Mouse (Mus musculus): ENCODE results near the gene Acsm2.
"Not testable (repeated sequence)": the region's sequence is repeated elsewhere in the genome, so short reads cannot be mapped to it uniquely, and the experiment has no call there.

Gene Acsm2

GRCm38 (mm10) chr7:119554040-119554439 lies at the start of gene Acsm2:
Gene Acsm2, plus strand, starts transcription at chr7:119554340.
- DNase-seq: no peak

DNA sequence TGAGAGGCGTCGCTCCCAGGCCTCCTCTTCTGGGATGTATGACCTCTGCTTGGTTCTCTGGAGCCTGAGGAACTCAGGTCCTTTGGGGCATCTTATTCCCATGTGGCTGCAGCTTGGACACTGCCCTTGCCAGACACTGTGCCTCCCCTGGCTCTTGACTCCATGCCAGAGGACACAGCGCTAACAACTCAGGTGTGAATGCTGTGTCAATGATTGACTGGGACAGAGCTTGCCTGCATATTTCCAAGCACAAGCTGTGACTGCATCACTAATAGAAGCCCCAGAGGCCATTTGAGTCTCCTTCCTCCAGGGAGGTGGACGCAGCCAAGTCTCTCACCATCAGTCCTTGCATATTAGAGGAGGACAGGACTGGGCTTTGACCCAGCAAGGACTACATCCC lies 43.0 kb upstream of the Acsm2 start:
- peak in 1 of 2 experiments; percentile 16 for DNase-seq

DNA sequence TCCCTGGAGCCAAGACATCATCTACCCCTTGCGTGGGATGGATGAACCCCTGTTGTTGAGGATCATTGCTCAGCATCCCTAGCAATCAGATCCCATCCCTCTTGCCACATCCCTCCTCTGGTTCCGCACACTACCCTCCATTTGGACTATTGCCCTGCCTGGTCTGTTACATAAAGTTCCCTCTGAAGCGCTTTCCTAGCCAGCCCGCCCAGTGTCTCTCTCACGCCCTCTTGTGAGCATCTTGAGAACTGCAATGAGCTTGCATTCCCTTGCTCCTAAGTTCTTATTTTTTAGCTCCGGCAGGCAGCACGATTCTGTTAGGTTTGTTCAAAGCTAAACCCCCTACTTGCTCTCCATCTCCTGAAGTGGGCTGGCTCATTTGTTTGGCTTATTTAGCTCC lies 41.1 kb upstream of the Acsm2 start:
- peak; percentile 70 to 82 for DNase-seq

DNA sequence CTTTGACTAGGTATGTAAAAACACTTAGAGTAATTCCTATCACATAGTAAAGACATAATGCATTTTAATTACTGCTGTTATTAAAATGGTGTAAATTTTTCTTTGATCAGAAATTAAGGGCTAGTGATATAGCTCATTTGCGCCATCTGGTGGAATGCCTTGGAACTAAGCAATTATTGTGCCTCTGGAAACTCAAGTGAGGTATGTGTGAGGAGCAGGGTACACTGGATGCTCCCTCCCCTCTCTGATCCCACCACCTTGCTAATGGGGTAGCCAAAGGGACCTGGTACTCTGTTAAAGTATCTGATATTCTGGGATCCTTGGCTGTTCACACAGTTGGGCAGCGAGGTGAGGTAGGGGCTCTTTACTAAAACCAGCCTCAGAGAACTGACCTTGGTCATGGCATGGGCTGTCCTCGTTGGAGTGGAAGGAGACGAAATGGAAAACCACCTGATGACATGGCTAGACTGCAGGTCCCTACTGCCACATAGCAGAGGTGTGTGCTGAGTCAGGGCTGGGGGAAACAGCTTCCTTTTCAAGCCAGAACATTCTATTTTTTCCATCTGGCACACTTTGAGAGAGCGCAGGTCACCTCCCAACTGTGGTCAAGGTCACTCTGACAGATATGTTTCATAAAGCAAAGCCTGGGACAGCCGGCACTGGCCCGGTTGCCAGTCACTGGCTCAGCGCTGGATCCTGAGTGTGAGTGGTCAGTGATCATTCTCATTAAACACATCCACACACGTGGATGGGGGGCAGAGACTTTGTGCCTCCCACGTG lies 38.5 kb upstream of the Acsm2 start:
- DNase-seq: peak; percentile 71 to 84

GRCm38 (mm10) chr7:119516272-119516558 lies 37.9 kb upstream of the Acsm2 start:
- DNase-seq: no peak

GRCm38 (mm10) chr7:119519163-119519562 lies 35.0 kb upstream of the Acsm2 start, which contains the start of gene Acsm5:
Gene Acsm5, plus strand, starts transcription at chr7:119519463.
- DNase-seq: no peak

- peak; percentile 84 to 90 for DNase-seq
These were observed 34.5 kb upstream of the Acsm2 start for GRCm38 (mm10) chr7:119519654-119520053.

DNA sequence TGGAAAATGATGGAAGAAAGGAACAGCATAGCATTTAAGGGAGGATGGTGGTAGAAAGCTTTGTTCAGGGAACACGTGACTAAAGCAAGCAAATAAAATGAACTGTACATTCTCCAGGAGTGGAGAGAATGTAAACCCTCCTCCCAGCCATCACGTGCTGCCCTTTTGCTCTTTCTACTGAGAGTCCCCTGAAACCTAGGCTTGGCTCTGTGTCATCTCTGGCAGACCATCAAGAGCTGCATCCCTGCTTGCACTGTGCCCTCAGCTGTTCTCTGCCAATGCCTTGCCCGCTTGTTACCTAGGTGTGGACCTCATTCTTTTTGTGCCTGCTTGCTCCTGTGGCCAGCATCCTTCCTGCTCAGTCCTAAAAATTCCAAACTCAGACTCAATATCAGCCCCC lies 32.3 kb upstream of the Acsm2 start:
- DNase-seq: peak in 1 of 2 experiments; percentile 40

DNA sequence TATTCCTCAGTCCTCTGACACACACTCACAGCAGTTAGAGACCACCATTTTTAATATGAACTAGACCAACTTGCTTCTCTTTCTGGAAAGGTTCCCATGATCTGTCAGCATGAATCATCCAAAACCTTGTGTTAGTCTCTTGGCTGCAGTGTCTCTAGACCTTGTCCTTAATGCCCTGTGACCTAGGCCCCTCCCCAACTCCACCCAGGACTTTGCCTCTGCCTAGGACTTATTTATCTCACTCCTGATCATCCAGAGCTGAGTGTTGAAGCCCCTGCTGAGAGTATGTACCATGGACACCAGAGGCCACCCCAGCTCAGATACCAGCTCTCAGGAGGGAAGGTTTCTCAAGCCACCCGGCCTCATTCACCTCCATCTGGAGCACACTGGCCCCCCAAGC lies 31.8 kb upstream of the Acsm2 start:
- DNase-seq: no peak

DNA sequence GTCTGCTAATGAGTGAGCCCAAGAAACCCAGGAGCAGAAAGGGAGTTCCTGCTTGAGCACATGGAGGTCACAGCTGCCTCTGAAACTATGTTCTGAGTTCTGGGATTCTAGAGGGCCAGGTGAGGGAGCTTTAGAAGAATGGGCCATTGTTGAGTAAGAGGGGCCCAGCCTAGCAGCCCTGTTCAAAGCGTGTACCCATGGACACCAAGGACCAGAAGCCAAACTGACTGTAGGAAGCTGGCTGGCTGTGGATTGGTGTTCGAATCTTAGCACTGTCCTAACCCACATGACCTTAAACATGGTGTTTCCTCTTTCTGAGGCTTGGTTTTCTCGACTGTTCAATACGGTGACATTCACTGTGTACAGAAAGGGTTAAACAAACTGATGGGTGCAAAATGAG lies 30.8 kb upstream of the Acsm2 start, which contains the start of gene Pdilt:
TSS of gene Pdilt (minus strand) at position 101 of the 400 bp plus-strand sequence.
- no peak for DNase-seq

DNA sequence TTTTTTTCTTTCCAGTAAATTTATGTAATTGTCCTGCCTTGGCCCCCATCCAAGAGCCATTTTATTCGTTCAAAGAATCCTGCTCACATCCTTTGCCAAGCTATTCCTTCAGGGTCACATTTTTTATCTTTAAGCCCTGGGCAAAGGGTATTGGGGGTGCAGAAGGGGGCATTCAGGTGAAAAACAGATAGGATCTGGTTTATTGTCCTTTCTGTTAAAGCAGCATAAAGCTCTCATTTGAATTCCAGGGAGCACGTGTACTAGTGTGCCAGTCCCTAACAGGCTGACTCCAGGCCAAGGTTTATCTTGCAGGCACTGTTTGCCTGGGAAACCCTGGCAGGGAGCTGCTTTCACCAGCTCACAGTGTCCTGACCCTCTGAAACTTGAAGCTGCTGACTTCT lies 28.3 kb upstream of the Acsm2 start:
- peak; percentile 28 to 45 for DNase-seq

DNA sequence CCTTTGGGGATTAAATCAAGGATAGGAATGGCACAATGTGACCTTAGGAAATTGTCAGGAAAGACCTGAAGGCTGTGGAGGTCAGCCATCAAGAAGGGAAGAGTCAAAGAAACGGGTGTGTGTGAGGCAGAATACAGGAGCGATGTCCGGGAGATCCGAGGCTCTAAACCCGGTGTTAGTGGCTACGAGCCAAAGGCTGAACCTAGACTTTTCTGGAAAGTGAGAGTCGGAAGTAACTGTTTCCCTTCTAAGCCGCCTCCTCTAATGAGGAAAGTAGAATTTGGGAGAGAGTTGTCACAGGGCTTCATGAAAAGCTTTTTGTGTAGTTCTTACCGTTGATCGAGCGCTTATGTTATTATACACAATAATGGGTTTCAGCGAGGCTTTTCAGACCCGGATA lies 27.7 kb upstream of the Acsm2 start:
- DNase-seq: no peak

GRCm38 (mm10) chr7:119527135-119527534 lies 27.0 kb upstream of the Acsm2 start:
- no peak for DNase-seq

DNA sequence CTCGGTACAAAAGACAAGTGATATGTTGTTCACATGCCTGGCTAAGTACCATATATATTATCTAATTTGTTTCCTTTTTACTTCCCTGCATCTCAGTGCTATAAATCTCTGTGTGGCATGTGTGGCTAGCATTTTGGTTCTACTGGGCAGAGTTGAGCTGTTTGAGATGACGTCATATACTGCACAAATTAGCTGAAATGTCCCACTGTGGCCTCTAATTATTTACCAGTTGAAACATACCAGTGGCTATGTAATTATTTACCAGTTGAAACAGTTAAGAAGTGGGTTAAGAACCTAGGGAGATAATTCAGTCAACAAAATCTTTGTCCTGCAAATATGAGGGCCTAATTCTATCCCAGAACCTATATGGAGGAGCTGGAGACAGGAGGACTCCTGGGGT lies 26.6 kb upstream of the Acsm2 start:
- no peak for DNase-seq

GRCm38 (mm10) chr7:119528617-119529016 lies 25.5 kb upstream of the Acsm2 start:
- no peak for DNase-seq

- no peak for DNase-seq
These were observed 21.2 kb upstream of the Acsm2 start for GRCm38 (mm10) chr7:119532924-119533323.

GRCm38 (mm10) chr7:119534389-119534788 lies 19.8 kb upstream of the Acsm2 start:
- DNase-seq: no peak

DNA sequence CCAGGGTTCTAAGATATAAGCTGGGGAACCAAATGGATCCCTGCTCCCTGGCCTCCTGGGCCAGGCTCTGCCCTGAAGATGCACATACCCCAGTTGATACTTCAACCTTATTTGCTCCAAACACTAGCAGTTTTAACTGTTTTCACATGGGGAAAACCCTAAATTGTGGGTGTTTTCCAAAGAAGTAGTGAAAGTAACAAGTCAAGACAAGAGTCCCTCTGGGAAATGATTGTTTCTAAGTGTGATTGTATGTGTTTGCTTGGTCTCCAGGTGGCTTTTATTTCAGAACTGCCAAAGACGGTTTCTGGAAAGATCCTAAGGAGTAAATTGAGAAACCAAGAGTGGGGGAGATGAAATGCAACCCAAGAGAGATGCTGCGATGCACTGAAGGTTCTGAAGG lies 11.7 kb upstream of the Acsm2 start:
- DNase-seq: no peak

DNA sequence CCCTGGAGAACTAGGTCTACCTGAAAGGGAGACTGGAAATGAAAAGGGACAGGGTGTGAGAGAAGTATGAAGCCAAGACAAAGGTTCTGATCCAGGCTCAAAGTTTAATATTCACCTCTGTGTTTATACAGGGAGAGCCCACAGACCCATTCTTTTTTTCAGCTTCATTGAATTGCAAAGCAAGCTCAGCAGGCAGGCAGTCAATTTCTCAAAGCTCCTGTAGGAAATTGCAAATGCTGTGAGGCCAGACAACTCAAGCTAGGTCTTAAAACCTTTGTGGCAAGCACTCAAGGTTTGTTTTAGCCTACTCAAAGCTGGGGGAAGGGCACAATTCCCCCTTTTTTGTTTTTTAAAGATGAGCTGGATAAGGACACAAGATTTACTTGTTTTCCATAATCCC lies 8.6 kb upstream of the Acsm2 start:
- DNase-seq: no peak

GRCm38 (mm10) chr7:119550471-119551222 lies 3.5 kb upstream of the Acsm2 start:
- DNase-seq: no peak

DNA sequence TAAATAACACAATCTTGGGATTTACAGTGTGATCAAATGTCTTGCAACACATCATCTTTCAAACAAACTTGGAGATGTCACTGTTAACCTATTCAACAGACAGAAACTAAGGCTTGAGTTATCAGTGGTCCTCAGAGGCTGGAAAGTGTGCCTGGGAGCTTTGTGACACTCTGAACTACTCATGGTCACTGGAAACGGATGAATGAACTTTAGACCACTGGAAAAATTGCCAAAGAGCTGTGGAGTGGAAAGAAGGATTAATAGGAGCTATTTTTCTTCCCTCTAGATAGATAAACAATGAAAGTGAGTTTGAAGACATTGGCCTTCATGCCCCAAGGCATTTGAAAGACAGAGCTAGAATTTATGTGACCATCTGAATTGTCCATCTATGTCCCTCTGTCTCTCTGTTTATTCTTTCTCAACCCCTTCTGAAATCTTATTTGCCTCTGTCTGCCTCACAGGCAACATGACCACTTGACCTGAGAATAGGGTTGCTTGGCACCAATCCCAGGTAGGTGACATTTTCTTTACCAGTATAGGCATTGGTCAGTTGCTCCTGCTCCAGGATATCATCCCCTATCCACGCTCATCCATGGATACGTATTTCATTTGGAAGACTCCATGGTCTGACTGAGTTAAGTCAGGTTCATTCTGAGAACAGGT lies 5.8 kb downstream of the Acsm2 start:
- DNase-seq: peak; percentile 2 to 3

GRCm38 (mm10) chr7:119560452-119560835 lies 6.3 kb downstream of the Acsm2 start:
- no peak for DNase-seq

DNA sequence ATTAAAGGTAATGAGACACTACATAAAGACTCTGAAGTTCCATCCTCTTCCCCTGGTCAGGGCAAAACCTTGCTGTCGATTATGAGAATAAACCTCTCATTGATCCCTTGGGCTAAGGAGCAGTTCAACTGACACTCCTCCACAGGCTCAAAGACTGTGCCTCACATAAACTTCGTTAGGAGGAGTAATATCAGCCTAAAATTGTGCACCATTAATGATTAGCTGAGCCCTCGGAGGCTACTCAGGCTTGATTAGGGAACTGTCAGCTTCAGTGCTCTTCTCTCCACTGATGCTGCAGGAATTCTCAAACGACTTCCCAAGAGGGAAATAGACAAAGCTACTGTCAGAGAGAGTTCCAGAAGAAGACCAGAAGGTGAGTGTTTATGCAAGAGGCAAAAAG lies 7.3 kb downstream of the Acsm2 start:
- no peak for DNase-seq

DNA sequence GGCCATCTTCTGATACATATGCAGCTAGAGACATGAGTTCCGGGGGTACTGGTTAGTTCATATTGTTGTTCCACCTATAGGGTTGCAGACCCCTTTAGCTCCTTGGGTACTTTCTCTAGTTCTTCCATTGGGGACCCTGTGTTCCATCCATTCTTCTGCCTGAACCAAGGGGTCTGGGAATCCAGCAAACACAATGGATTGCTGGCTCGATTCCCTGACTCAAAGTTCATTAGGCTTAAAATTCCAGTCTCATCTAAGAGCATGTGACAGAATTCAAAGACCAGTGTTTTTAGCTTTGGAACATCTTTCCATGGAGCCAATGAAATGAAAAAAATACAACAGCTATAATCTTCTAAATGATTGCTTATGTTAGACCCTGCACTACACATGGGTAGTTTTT lies 8.3 kb downstream of the Acsm2 start:
- not testable (repeated sequence) for DNase-seq
